Mouse (Mus musculus): Measurements from ENCODE around the gene Inpp5b.
A peak's percentile ranks its signal among the peaks of the same experiment; 100 is the strongest.

Gene Inpp5b

GRCm38 (mm10) chr4:124765802-124766565, 24.3 kb downstream of the Inpp5b start:
- no peak for DNase-seq (ENCODE audit: low read depth)

- DNase-seq (ENCODE audit: low read depth), result peak; percentile 53
These were observed 24.9 kb downstream of the Inpp5b start for GRCm38 (mm10) chr4:124766566-124766940.

DNA sequence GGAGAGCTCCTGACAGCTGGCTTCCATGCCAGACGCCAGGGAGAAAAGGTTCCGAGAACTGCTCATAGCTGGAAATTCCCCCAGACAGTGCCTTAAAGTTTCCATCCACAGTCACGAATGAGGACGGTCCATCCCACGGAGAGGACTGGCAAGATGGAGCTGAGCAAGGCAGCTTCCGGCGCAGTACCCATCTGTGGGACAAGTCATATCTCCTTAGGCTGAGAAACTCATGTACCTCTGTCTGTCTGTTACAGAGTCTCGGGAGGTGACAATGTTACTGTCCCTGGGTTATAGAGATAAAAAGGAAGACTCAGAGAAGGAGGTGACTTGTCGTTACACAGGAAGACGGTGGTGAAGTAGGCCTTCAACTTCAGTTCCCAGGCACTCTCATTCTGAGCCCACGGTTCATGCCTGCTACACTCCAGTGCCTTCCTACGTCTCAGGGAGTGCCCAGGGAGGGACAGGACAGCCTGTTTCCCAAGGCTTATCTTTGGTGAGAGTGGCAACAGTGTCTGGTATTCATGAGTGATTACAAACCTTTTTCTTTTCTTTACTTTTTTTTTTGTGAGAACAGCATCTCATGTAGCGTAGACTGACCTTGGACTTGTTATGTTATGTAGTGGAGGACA, 27.4 kb downstream of the Inpp5b start:
- DNase-seq (ENCODE audit: low read depth), result peak; percentile 31

DNA sequence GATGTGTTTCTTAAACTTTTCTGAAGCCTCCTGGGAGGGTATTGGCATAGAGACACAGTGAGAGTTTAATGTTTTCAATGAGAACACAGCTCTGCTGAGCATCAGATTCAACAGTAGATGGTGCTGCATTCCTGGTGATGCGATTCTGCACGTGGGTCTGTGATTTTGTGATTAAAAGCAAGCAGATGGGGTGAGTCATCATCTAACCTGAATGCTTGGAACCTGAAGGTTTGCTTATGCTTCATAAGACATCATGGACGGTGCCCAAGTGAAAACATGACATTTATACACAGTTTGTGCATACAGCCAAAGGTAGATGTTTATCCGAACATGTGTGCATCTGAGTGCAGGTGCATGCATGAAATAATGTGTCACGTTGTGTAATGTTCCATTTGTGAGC, 29.0 kb downstream of the Inpp5b start:
- peak; percentile 69 for DNase-seq (ENCODE audit: low read depth)

DNA sequence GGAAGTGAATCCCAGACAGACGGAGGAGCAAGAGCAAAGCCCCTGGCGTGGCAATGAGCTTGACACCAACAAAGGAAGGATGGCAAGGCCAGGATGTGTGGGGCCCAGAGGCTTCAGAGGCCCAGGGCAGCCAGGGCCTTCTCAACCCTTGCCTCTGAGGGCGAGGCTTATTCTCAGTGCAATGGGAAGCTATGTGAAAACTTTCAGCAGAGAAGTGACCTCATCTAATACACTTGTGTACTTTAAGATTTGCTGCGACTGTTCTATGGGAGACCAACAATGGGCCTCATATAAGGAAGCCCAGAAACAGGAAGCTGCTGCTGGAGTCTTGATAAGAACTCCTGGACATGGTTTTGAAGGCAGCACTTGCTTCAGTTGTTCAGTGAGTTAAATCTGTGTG, 30.5 kb downstream of the Inpp5b start:
- peak; percentile 94 for DNase-seq (ENCODE audit: low read depth)

DNA sequence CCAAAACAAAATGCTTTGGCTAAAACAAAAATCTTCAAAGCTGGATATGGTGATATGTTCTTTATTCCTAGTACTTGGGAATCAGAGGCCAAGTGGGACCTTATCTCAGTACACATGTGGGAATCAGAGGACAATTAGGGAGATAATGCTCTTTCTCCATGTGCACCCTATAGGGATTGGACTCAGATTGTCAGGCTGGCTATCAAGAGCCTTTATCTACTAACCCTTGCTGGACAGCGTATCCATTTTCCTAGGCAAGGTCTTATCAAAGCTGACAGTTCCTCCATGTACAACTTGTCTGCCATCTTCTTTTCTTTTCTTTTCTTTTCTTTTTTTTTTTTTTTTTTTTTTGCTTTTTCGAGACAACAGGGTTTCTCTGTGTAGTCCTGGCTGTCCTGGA, 31.8 kb downstream of the Inpp5b start:
- no peak for DNase-seq (ENCODE audit: low read depth)

GRCm38 (mm10) chr4:124773995-124774394, 32.3 kb downstream of the Inpp5b start:
- DNase-seq (ENCODE audit: low read depth), result no peak

- DNase-seq (ENCODE audit: low read depth), result no peak
These were observed 32.8 kb downstream of the Inpp5b start for GRCm38 (mm10) chr4:124774429-124774828.

GRCm38 (mm10) chr4:124781361-124781760, 39.7 kb downstream of the Inpp5b start:
- no peak for DNase-seq (ENCODE audit: low read depth)

GRCm38 (mm10) chr4:124782395-124782794, 40.7 kb downstream of the Inpp5b start:
- no peak for DNase-seq (ENCODE audit: low read depth)

- no peak for DNase-seq (ENCODE audit: low read depth)
These were observed 42.3 kb downstream of the Inpp5b start for GRCm38 (mm10) chr4:124783937-124784336.

DNA sequence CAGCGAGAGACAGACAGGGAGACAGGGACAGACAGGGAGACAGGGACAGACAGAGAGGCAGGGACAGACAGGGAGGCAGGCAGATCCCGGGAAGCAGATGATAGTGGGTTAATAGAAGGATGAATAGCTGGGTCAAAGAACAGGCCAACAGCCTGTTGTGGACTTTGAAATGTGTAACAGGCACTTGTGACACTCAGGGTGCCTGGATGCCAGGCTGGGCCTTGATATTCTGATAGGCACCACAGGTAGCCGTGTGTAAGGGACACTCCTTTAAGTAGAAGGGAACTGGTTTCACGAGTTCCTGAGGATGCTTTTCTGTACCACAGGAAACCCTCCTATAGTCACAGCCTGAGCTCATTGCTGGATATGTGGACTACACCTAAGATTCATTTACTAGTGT, 48.4 kb downstream of the Inpp5b start:
- DNase-seq (ENCODE audit: low read depth), result no peak

- no peak for DNase-seq (ENCODE audit: low read depth)
These were observed 50.5 kb downstream of the Inpp5b start for GRCm38 (mm10) chr4:124792114-124792513.

DNA sequence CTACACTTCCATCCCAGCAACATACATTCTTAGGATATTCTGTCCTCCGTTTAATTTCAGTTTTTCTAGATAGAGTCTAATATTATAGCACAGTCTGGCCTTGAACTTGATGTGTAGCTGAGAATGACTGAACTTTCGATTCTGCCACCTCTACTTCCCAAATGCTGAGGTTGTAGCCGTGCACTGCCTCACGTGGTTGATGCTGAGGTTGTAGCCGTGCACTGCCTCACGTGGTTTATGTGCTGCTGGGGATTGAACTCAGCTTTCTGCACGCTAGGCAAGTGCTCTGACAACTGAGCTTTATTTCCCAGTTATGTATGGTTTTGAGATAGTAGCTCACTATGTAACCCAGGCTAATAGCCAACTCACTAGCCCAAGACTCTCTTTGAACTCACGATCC, 54.5 kb downstream of the Inpp5b start:
- DNase-seq (ENCODE audit: low read depth), result no peak

DNA sequence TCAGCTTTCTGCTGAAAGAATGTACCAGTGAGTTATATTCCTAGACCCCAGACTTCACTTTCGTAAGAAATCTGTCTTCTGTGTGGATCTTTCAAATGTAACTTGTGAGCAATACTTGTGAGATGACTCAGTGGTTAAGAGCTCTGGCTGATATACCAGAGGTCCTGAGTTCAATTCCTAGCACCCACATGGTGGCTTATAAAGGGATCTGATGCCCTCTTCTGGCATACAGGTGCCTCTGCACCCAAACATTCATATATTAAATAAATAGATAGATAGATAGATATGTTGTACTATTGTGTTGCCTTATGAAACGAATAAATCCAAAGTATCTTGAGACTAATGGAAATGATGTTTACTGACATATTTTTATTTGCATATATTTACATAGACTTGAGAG, 55.3 kb downstream of the Inpp5b start:
- DNase-seq (ENCODE audit: low read depth), result peak; percentile 60

DNA sequence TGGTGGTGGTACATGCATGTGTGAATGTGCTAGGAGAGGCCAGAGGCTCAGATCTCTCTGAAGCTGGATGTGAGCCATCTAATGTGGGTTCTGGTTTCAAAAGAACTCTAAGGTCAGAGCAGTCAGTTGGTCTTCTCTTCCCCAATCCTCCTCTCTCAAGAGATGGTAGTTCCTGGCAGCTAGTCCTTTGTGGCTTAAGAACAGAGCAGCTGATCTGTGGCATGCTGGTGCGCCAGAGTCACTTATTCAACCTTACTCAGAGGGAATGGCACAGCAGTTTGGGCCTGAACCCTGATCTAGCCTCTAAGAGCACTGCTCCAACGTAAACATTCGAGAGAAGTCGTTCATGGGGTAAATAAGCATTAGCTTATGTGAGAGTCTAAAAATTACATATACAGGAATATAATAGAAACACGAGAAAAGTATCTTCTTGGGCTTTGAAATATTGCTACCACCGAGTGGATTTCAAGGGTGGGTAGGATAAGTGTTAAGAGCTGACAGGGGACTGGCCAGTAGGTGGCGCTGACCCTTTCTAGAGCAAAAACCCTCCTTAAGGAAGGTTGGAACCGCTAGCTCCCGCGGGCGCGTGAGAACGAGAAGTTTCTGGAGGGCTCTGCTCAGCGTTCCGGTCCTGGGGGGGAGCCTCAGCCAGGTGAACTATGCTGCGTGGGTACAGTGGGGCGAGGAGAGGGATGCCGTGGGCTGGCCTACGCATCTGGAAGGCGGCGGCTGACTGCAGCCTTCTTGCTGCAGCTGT, 60.1 kb downstream of the Inpp5b start, which contains the start of gene Mtf1:
Gene Mtf1, plus strand, starts transcription at position 553 of the 757 bp plus-strand sequence.
- peak; percentile 95 for DNase-seq (ENCODE audit: low read depth)

- peak; percentile 97 for DNase-seq (ENCODE audit: low read depth)
These were observed 60.9 kb downstream of the Inpp5b start for GRCm38 (mm10) chr4:124802309-124803260.

- peak; percentile 16 for DNase-seq (ENCODE audit: low read depth)
These were observed 61.8 kb downstream of the Inpp5b start for GRCm38 (mm10) chr4:124803406-124803805.

GRCm38 (mm10) chr4:124808511-124808910, 66.9 kb downstream of the Inpp5b start:
- DNase-seq (ENCODE audit: low read depth), result no peak

DNA sequence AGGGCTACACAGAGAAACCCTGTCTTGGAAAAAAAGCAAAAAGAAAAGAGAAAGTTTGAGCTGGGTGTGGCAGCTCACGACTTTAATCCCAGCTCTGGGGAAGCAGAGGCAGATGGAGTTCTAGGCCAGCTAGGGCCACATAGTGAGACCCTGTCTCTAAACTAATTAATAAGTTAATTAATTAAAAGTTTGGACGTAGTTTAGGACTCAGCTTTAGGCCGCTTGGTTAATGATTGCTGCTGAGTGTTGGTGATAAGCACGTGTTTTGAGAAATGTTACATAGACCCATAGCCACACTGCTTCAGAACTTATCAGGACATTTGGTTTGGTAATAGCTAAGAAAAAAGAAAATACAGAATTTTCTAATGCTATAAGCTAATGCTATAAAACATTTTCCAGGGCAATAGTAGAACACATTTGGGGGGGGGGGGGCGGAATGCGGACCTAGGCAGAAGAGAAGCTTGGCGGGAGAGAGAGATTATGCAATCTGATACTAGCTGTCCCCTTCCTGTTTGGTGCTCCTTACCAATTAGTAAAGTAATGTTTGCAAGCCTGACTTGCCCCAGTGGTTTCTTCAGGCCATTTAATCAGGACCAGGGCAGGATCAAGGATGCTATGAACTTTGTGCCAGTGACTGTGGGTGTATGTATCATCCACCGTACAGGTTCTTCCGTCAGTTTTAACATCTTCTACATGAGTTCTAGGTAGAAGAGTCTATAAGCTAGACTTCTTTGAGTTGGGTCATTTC, 67.7 kb downstream of the Inpp5b start:
- peak; percentile 43 for DNase-seq (ENCODE audit: low read depth)

DNA sequence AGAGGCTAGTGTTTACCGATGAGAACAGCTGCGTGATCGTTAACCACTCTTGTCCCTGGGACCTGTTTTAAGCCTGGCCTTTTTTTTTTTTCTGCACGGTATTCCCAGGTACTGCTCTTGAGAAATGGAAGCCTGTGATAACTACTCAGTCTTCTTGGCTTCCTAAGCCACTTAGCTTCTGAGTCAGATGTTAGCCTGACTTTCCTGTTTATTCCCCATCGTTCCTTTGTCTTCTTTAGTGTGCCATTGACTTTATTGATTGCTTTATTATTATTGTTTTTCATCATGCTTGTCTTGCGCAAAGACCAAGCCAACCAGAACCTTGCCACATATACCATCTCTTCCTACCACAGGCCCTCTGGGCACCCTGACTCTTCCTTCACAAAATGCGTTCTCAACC, 68.4 kb downstream of the Inpp5b start:
- no peak for DNase-seq (ENCODE audit: low read depth)
